Mouse (Mus musculus) gastrocnemius, postnatal 36 days (tissue): ENCODE data around the gene Crkl. TPM values are rescaled to one million over a fixed set of nuclear protein-coding genes. Genes with fewer than 3 reads are reported as not detected.
"Not testable (repeated sequence)": the region's sequence is repeated elsewhere in the genome, so short reads cannot be mapped to it uniquely, and the experiment has no call there.

Source experiments
- DNase-seq, 2 experiments: peaks; one replicate each; pipeline ENCODE4 v3.0.0; 2022
- intact Hi-C: fragments of 180-260 bp; cut with DNase I; formaldehyde crosslinking; loops from one replicate; pipeline ENCODE4 v1.15.1; 2025
- total RNA-seq, 2 experiments: library from RNA; stranded (reverse); gene quantifications; 2 replicates each; pipeline ENCODE4 v1.2.3; 2021

The Crkl gene
- total RNA-seq, 2 experiments from 2014 or later = 17.3 to 17.6 TPM

- DNase-seq = no peak
- intact Hi-C loops = no loop called here
Observed at GRCm38 (mm10) chr16:17478331-17478943, 26.6 kb downstream of the Crkl start.

- no peak for DNase-seq
- intact Hi-C loops = no loop called here
Observed at GRCm38 (mm10) chr16:17481465-17481864, 29.7 kb downstream of the Crkl start.

GRCm38 (mm10) chr16:17486505-17486904, 34.7 kb downstream of the Crkl start:
- DNase-seq = peak in 1 of 2 experiments; percentile 24
- intact Hi-C loops = no loop called here

- DNase-seq = no peak
- intact Hi-C loops = no loop called here
Observed at GRCm38 (mm10) chr16:17488478-17489468, 37.0 kb downstream of the Crkl start.

GRCm38 (mm10) chr16:17489469-17490111, 37.8 kb downstream of the Crkl start, which contains the start of gene Aifm3:
Aifm3 (plus strand) TSS chr16:17489611.
- intact Hi-C loops = no loop called here
- DNase-seq = no peak

- no peak for DNase-seq
- intact Hi-C loops = no loop called here
Observed at GRCm38 (mm10) chr16:17491154-17491553, 39.4 kb downstream of the Crkl start.

- intact Hi-C loops = no loop called here
- DNase-seq = no peak
Observed at GRCm38 (mm10) chr16:17491896-17492561, 40.2 kb downstream of the Crkl start.

GRCm38 (mm10) chr16:17496499-17497305, 44.9 kb downstream of the Crkl start:
- DNase-seq = no peak
- intact Hi-C loops = no loop called here

- intact Hi-C loops = no loop called here
- DNase-seq = no peak
Observed at GRCm38 (mm10) chr16:17499249-17499883, 47.6 kb downstream of the Crkl start.

GRCm38 (mm10) chr16:17502681-17503080, 50.9 kb downstream of the Crkl start:
- intact Hi-C loops = no loop called here

GRCm38 (mm10) chr16:17507018-17507552, 55.3 kb downstream of the Crkl start:
- intact Hi-C loops = no loop called here
- no peak for DNase-seq

More at GRCm38 (mm10) chr16:17502681-17503080, 50.9 kb downstream of the Crkl start:
- DNase-seq = no peak

GRCm38 (mm10) chr16:17508031-17508430, 56.2 kb downstream of the Crkl start:
- intact Hi-C loops, DNase-seq: not testable (repeated sequence)

GRCm38 (mm10) chr16:17508546-17509239, 56.9 kb downstream of the Crkl start, which contains the start of gene Lztr1:
Lztr1 (plus strand) TSS chr16:17508688.
- peak; percentile 83 to 87 for DNase-seq
- intact Hi-C loops = no loop called here

- intact Hi-C loops = no loop called here
Observed at GRCm38 (mm10) chr16:17509240-17509597, 57.4 kb downstream of the Crkl start.

GRCm38 (mm10) chr16:17510143-17510542, 58.4 kb downstream of the Crkl start:
- intact Hi-C loops = no loop called here

More at GRCm38 (mm10) chr16:17509240-17509597, 57.4 kb downstream of the Crkl start:
- no peak for DNase-seq

GRCm38 (mm10) chr16:17510686-17511085, 58.9 kb downstream of the Crkl start:
- intact Hi-C loops = no loop called here
- no peak for DNase-seq

More at GRCm38 (mm10) chr16:17510143-17510542, 58.4 kb downstream of the Crkl start:
- DNase-seq = no peak

GRCm38 (mm10) chr16:17511431-17511830, 59.6 kb downstream of the Crkl start:
- intact Hi-C loops = no loop called here

GRCm38 (mm10) chr16:17518910-17519309, 67.1 kb downstream of the Crkl start:
- intact Hi-C loops = no loop called here
- DNase-seq = no peak

More at GRCm38 (mm10) chr16:17511431-17511830, 59.6 kb downstream of the Crkl start:
- no peak for DNase-seq
